ENCODE assay signal across 9 mouse cellular contexts in the genomic region with DNA sequence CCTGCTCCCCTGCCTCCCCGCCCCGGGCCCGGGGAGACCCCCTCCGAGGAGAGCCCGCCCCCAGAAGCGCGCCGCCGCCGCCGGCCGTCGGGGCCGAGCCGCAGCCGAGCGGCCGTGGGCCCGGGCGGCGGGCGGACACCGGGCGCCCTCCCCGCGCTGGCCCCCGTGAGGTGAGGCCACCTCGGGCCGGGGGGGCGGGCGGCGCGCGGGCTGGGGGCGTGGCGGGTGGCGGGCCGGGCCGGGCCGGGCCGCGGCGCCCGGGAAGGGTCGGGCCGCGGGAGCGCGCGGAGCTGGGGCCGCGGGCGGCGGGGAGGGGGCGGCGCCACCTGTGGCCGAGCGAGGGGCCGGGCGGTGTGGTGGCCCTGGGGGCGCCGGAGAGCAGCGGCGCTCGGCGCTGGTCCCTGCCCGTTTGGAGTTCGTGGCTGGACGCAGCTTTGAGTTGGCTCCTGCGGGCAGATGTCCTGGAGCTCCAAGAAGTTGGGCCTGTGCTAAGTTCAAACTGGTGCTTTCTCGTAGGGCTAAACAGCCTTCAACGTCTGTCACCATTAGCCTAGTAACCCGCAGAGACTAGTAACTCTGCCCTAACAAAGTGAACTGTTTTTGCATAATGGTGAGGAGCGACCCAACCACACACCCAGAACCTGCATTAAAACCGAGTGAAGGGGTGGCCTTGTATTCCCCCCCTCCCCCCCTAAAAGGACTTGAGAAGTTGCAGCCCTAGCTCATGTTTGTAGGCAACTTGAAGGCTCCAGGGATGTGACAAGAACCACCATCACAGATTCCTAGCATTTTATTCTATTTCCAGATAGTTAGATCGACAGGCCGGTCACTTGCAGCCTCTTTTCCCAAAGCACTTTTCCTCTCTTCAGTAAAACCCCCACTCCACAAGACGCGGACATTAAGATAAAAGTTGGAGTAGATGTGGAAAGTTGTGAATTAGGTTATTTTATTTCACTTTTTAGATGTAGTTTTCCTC. TPM values are rescaled to one million over a fixed set of nuclear protein-coding genes. Genes with fewer than 3 reads are reported as not detected.
DNase-seq lines count a peak whose midpoint lies in the region; ATAC-seq and TF ChIP-seq lines count a peak whose summit lies in the region.
"Had no signal": no experiment of that assay in that cellular context is flagged by ENCODE, and none has a peak within 500 bp of the region (broad histone marks: within the 10 kb centered on the region; RNA-seq: fewer than 3 reads in every experiment).

No protein-coding gene starts in this region.

- TF ChIP-seq EP300 in heart, postnatal 0 days (IDR thresholded peaks at IDR 0.05; ENCODE audit: low read depth) = no peak

- peak; percentile 24 to 31 for DNase-seq in CD8-positive naive resting alpha-beta T cell, adult 2 months (ENCODE audit: low read depth in 2 of 2, low spot score in 2 of 2)
- DNase-seq in brain, embryonic 14.5 days (ENCODE audit: low read depth) = peak; percentile 74
- peak; percentile 74 for DNase-seq in heart, postnatal 0 days (ENCODE audit: low spot score)
- peak; percentile 79 to 87 for DNase-seq in kidney, postnatal 4 days
- peak; percentile 65 for DNase-seq in lung, adult 2 months
- peak; percentile 24 to 38 for DNase-seq in thymus, adult 18-20 months

- H3K27ac ChIP-seq in heart, postnatal 0 days (ENCODE audit: low read depth) = peak overlapping the region; percentile 98
- H3K27ac ChIP-seq in neural tube, embryonic 15.5 days (replicated peaks) = peak overlapping the region; percentile 93

- H3K9me3 ChIP-seq in erythroblast, embryonic 14.5 days (ENCODE audit: control insufficient read depth, low read length) = no peaks in the 10 kb centered on the region
- H3K9me3 ChIP-seq in heart, postnatal 0 days (replicated peaks; ENCODE audit: control insufficient read depth, low read length) = no peaks in the 10 kb centered on the region
- H3K9me3 ChIP-seq in neural tube, embryonic 15.5 days (replicated peaks) = no peaks in the 10 kb centered on the region

- peak overlapping the region; percentile 90 for H3K9ac ChIP-seq in heart, postnatal 0 days (replicated peaks; ENCODE audit: low read depth, low read length)
- H3K9ac ChIP-seq in neural tube, embryonic 15.5 days (replicated peaks) = peak overlapping the region; percentile 89

- WGBS in heart, postnatal 0 days = 1% methylated on average over 44 of the region's 79 CpGs
- 6% methylated on average over 43 of the region's 79 CpGs for WGBS in lung, adult 2 months
- WGBS in neural tube, embryonic 15.5 days = 3% methylated on average over 26 of the region's 79 CpGs

- peaks cover 2% of the 10 kb centered on the region for H3K36me3 ChIP-seq in erythroblast, embryonic 14.5 days (ENCODE audit: control insufficient read depth)
- no peaks in the 10 kb centered on the region for H3K36me3 ChIP-seq in heart, postnatal 0 days (replicated peaks; ENCODE audit: control insufficient read depth, insufficient read depth, low read length)
- H3K36me3 ChIP-seq in neural tube, embryonic 15.5 days = no peaks in the 10 kb centered on the region

- ATAC-seq in heart, postnatal 0 days (ENCODE audit: insufficient read depth, low read depth) = peak; percentile 80
- ATAC-seq in neural tube, embryonic 15.5 days (ENCODE audit: low FRiP score) = peak; percentile 83

- H3K4me2 ChIP-seq in heart, postnatal 0 days (ENCODE audit: low read depth, low read length) = peak overlapping the region; percentile 62
- peak overlapping the region; percentile 75 for H3K4me2 ChIP-seq in neural tube, embryonic 15.5 days

- peaks cover 24% of the 10 kb centered on the region for H3K4me1 ChIP-seq in erythroblast, embryonic 14.5 days (ENCODE audit: control insufficient read depth)
- peaks cover 12% of the 10 kb centered on the region; the same call in 1 of the 2 replicates for H3K4me1 ChIP-seq in heart, postnatal 0 days (ENCODE audit: control insufficient read depth, insufficient read depth)
- H3K4me1 ChIP-seq in lung, adult 2 months (ENCODE audit: control insufficient read depth, insufficient read depth, low read length) = peaks cover 11% of the 10 kb centered on the region
- H3K4me1 ChIP-seq in neural tube, embryonic 15.5 days = peaks cover 29% of the 10 kb centered on the region

- TF ChIP-seq POLR2A in brain, embryonic 14.5 days (IDR thresholded peaks at IDR 0.05; ENCODE audit: borderline replicate concordance, extremely low read depth, insufficient read depth, insufficient read length, poor library complexity, severe bottlenecking) = peak; percentile 33; the same call in 1 of the 2 replicates
- no peak for TF ChIP-seq POLR2A in lung, adult 2 months (IDR thresholded peaks at IDR 0.05; ENCODE audit: borderline replicate concordance, extremely low read depth, low read depth, low read length)

- H3K27me3 ChIP-seq in erythroblast, embryonic 14.5 days (ENCODE audit: control insufficient read depth) = no peaks in the 10 kb centered on the region
- no peaks in the 10 kb centered on the region for H3K27me3 ChIP-seq in heart, postnatal 0 days (ENCODE audit: control insufficient read depth, insufficient read depth, low read length)
- no peaks in the 10 kb centered on the region for H3K27me3 ChIP-seq in neural tube, embryonic 15.5 days (replicated peaks)

- peak overlapping the region; percentile 87 for H3K4me3 ChIP-seq in erythroblast, embryonic 14.5 days (replicated peaks)
- peak overlapping the region; percentile 79 for H3K4me3 ChIP-seq in heart, postnatal 0 days (ENCODE audit: low read depth, low read length)
- peak overlapping the region; percentile 86 for H3K4me3 ChIP-seq in lung, adult 2 months (replicated peaks; ENCODE audit: extremely low read depth, low read depth, low read length)
- H3K4me3 ChIP-seq in neural tube, embryonic 15.5 days (replicated peaks) = peak overlapping the region; percentile 69

- TF ChIP-seq CTCF in brain, embryonic 14.5 days (IDR thresholded peaks at IDR 0.05; ENCODE audit: borderline replicate concordance, extremely low read depth, insufficient read depth, insufficient read length) = no peak
- TF ChIP-seq CTCF in heart, postnatal 0 days (IDR thresholded peaks at IDR 0.05; ENCODE audit: low read depth) = no peak
- TF ChIP-seq CTCF in lung, adult 2 months (IDR thresholded peaks at IDR 0.05; ENCODE audit: insufficient read depth, low read length) = no peak

RNA-seq across cellular contexts. Expression of gene R3hdm2, which starts 0.9 kb away (rescaled TPM):
- polyA plus RNA-seq in brain, embryonic 14.5 days (2012; rRNA removed) = 58.6 and 110 TPM in 2 replicates
- 8.8 and 11.1 TPM in 2 replicates for polyA plus RNA-seq in erythroblast, embryonic 14.5 days (2012)
- 35.4 and 42.8 TPM in 2 replicates for total RNA-seq in heart, postnatal 0 days (2014; rRNA removed; ENCODE audit: low replicate concordance)
- polyA plus RNA-seq in heart, postnatal 0 days (2015; fragmentation: Nextera tagmentation; extraction: Ambion mirVana) = 31.5 and 32.1 TPM in 2 replicates
- 90.3 and 129 TPM in 2 replicates for polyA plus RNA-seq in lung, adult 2 months (2012; rRNA removed)
- polyA plus RNA-seq in neural tube, embryonic 15.5 days (2015; fragmentation: Nextera tagmentation; extraction: Ambion mirVana) = 30.7 and 34.5 TPM in 2 replicates

RNA-seq across cellular contexts. Expression of gene Inhbc, which starts 10.8 kb away (rescaled TPM):
- polyA plus RNA-seq in brain, embryonic 14.5 days (2012; rRNA removed) = not detected in 2 replicates
- not detected in 2 replicates for polyA plus RNA-seq in erythroblast, embryonic 14.5 days (2012)
- total RNA-seq in heart, postnatal 0 days (2014; rRNA removed; ENCODE audit: low replicate concordance) = not detected in 2 replicates
- not detected in 2 replicates for polyA plus RNA-seq in heart, postnatal 0 days (2015; fragmentation: Nextera tagmentation; extraction: Ambion mirVana)
- polyA plus RNA-seq in lung, adult 2 months (2012; rRNA removed) = not detected in 2 replicates
- polyA plus RNA-seq in neural tube, embryonic 15.5 days (2015; fragmentation: Nextera tagmentation; extraction: Ambion mirVana) = not detected in 2 replicates
- polyA plus RNA-seq: frontal cortex, adult 2 months had no signal

RNA-seq across cellular contexts. Expression of gene Inhbe, which starts 26.8 kb away (rescaled TPM):
- polyA plus RNA-seq in brain, embryonic 14.5 days (2012; rRNA removed) = not detected in 2 replicates
- not detected in 2 replicates for polyA plus RNA-seq in erythroblast, embryonic 14.5 days (2012)
- total RNA-seq in heart, postnatal 0 days (2014; rRNA removed; ENCODE audit: low replicate concordance) = not detected in 2 replicates
- not detected in 2 replicates for polyA plus RNA-seq in heart, postnatal 0 days (2015; fragmentation: Nextera tagmentation; extraction: Ambion mirVana)
- 0.02 TPM in 1 of 2 replicates, not detected in the other for polyA plus RNA-seq in lung, adult 2 months (2012; rRNA removed)
- polyA plus RNA-seq in neural tube, embryonic 15.5 days (2015; fragmentation: Nextera tagmentation; extraction: Ambion mirVana) = 0.03 TPM in 1 of 2 replicates, not detected in the other

RNA-seq across cellular contexts. Expression of gene Gli1, which starts 39.3 kb away (rescaled TPM):
- polyA plus RNA-seq in brain, embryonic 14.5 days (2012; rRNA removed) = 7.4 and 11.3 TPM in 2 replicates
- not detected in 2 replicates for polyA plus RNA-seq in erythroblast, embryonic 14.5 days (2012)
- total RNA-seq in heart, postnatal 0 days (2014; rRNA removed; ENCODE audit: low replicate concordance) = 1.1 TPM in 1 of 2 replicates, not detected in the other
- 0.51 and 0.59 TPM in 2 replicates for polyA plus RNA-seq in heart, postnatal 0 days (2015; fragmentation: Nextera tagmentation; extraction: Ambion mirVana)
- polyA plus RNA-seq in lung, adult 2 months (2012; rRNA removed) = 11.1 and 11.2 TPM in 2 replicates
- 1.8 and 2.7 TPM in 2 replicates for polyA plus RNA-seq in neural tube, embryonic 15.5 days (2015; fragmentation: Nextera tagmentation; extraction: Ambion mirVana)

RNA-seq across cellular contexts. Expression of gene Arhgap9, which starts 59.3 kb away (rescaled TPM):
- 0.49 and 0.71 TPM in 2 replicates for polyA plus RNA-seq in brain, embryonic 14.5 days (2012; rRNA removed)
- 0.06 and 0.16 TPM in 2 replicates for polyA plus RNA-seq in erythroblast, embryonic 14.5 days (2012)
- 0.73 and 0.97 TPM in 2 replicates for total RNA-seq in heart, postnatal 0 days (2014; rRNA removed; ENCODE audit: low replicate concordance)
- polyA plus RNA-seq in heart, postnatal 0 days (2015; fragmentation: Nextera tagmentation; extraction: Ambion mirVana) = 1.4 and 1.8 TPM in 2 replicates
- 18.2 and 19.2 TPM in 2 replicates for polyA plus RNA-seq in lung, adult 2 months (2012; rRNA removed)
- 0.88 and 13.1 TPM in 2 replicates for polyA plus RNA-seq in neural tube, embryonic 15.5 days (2015; fragmentation: Nextera tagmentation; extraction: Ambion mirVana)

Comparison
In these comparisons a context has a peak if more than half of its experiments do, and no peak if none do; other contexts are left out.
1. Peak in every context shown above with its lines: DNase-seq, ATAC-seq, H3K4me3 ChIP-seq and H3K27ac ChIP-seq.
2. DNase-seq: peak in every context shown above with its lines; median percentile 83 in kidney, postnatal 4 days; 74 in brain, embryonic 14.5 days; 74 in heart, postnatal 0 days; 65 in lung, adult 2 months; 31 in thymus, adult 18-20 months; 28 in CD8-positive naive resting alpha-beta T cell, adult 2 months.